Mouse (Mus musculus): ENCODE data around the gene AU040320.

AU040320 gene

DNA sequence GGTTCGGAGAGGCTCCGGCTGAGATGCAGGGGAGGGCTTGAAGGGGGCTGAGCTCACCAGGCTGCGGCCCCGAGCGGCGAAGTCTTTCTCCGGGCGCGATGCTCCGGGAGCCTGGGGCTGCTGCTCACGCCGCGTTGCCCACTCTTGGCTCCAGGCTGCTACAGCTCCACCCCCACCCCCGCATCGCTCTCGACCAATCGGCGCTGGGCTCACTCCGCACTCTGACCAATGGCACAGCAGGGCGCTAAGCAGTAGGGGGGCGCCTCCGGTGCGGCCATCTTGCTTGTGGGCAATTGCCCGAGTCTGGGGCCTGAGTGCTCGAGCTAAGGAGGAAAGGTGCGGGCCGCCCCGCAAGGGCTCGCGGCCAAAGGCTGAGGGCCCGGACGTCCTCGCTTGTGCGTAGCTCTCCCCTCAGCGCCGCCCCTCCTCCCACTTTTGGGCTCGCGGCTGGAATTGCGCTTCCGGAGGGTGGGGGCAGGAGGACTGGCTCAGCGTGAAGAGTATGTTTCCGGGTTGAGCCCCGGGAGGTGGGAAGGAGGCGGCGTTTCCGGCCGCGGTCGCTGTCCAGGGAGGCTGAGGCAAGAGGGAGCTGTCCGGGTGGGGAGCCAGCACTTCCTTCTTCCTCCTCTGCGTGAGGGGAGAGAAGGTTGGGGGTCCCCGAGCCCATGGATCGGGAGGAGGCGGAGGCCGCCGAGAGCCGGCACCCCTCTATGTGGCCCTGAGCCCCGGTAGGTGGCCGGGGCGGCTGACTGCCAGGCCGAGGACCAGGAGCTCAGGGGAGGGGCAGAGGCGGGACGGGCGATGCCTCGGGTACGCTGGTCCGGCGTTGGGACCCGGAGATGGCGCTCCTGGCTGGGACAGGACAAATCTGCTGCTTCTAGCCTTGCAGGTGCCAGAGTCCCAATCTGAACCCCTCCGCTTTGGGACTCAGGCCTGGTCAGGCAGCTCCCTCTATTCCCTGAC, at the start of gene AU040320, which contains the start of gene Ncdn:
Gene AU040320 (plus strand): TSS at position 277 of the 963 bp plus-strand sequence.
Gene Ncdn (minus strand): TSS at position 171 of the 963 bp plus-strand sequence.
- peak; percentile 91 for DNase-seq (ENCODE audit: low read depth, low spot score)

DNA sequence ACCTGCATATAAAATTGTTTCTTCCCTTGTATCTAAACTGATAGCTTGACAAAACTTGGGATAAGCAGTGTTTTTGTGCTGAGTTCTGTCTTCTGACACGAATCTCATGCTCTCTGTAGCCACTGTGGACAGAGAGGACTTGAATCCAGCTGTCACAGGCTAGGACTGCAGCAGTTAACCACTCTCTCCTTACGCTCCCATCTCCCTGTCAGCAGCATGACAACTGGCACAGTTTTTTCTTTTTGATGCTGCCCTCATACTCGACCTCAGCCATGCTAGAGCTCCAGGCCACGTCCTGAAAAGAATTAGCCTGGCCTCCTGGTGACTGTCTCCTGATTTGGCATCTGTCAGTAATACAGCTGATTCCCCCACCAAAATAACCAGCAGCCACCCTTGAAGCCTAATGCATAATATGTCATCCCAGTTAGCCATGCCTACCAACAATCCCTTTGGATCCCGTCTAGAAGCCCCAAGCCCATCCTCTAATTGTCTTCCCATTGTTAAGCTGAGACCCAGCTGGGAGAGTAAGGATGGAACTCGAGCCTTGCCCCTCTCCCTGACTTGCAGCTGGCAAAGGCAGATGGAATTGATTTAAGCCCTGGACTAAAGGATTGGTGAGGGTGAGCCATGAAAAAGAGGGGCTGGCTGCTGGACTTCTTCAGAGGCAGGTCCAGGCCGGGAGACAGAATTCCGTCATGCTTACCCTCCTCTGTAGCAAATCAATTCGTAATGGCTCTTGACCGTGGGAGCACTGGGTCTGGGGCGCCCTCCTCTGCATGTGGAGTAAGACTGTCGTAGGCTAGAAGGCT, 46.5 kb upstream of the AU040320 start:
- DNase-seq (ENCODE audit: low read depth, low spot score), result no peak

DNA sequence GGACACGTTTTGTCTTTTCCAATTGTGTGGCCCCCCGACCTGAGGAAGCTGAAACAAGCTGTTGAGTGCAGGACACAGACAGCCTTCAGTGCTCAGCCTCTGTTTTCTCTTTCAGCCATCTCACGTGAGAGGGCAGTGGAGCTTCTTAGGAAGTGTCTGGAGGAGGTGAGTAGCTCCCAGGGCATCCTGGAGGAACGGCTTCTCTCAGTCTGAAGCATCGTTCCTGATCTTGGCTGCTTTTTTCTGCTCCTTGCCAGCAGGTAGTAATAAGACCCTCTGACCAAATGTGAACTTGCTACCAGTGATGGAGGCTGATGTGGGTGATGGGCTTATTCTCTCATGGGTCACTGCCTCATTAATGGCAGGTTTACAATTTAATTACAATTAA, 45.9 kb upstream of the AU040320 start:
- no peak for DNase-seq (ENCODE audit: low read depth, low spot score)

DNA sequence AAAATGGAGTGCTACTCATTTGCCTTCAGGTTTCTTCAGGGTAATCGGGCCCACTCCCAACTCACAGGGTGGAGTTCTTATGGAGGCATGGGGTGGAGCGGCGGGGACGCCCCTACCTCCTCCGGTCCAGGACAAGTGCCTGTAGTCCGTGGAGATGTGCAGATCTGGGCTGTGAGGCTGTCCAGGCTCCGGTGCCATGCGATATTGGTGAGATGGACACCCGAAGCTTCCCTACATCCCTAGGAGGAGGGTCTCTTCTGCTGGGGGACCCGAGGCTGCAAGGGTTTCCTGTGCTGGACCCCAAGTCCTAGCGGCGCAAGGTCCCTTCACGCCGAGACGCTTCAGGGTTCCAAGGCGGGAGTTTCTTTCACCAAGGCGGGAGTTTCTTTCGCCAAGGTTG, 21.2 kb upstream of the AU040320 start:
- no peak for DNase-seq (ENCODE audit: low read depth, low spot score)

DNA sequence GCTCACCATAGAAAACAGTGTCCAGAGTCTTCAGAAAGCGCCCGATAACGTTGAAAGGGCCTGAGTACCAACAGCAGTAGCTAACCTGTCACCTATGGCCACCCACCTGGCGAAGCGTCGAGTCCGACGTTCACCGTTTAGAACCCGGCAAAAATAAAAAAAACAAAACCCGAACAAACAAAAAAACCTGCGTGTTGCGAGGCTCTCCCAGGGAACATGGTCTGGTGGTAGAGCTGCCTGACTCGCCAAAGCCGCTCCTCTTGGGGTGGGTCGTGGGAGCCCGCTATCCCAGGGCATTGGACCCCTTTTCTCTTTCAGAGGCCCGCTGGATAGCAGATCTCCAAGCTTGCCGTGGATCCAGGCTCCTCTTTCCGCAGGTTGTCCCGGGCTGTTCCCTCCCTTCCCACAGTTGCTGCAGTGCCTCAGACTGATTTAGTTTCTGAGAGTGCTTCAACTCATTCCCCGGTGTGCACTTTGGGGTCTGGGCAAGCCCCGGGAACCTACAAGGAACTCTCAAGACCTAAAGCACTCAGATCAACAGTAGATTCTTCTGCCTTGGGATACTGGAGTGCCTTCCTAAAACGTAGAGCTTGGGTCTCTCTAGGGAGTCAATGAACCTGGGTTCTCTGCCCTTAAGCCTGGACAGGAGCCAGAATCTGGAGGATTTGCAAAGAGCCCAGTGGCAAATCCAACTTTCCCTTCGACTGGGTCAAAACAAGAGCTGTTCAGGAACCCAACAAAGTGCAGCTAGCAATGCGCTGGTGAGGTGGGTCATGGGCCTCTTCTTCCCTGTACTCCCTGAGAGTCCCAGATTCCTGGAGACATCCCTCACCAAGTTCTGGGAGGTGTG, 20.6 kb upstream of the AU040320 start:
- no peak for DNase-seq (ENCODE audit: low read depth, low spot score)

DNA sequence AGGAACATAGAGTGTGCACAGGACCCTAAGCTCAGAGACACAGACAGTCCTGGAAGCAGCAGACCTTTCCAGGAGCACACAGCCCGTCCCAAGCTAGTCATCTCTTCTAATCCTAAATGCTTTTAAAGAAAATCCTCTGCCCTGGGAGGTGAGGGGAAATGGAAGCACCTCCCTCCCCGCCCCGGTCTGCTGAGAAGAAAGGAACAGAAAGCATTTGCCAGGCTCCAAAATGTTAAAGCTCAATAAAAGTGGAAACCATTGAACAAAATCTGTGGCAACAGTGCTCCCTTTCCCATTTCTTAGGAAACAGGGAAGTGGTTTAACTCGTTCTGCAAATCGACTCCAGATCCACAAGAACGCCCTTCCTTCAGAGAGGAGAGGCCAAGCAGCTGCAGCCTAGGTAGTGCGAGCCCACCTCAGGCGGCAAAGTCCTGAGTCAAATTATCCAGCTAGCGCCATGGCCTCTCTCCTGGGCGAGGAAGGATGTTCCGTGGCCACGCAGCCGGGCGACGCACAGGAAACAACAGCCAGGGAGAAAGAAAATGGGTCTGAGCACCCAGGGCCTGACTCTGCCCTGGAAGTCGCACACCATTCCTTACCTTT, 19.2 kb upstream of the AU040320 start:
- no peak for DNase-seq (ENCODE audit: low read depth, low spot score)

DNA sequence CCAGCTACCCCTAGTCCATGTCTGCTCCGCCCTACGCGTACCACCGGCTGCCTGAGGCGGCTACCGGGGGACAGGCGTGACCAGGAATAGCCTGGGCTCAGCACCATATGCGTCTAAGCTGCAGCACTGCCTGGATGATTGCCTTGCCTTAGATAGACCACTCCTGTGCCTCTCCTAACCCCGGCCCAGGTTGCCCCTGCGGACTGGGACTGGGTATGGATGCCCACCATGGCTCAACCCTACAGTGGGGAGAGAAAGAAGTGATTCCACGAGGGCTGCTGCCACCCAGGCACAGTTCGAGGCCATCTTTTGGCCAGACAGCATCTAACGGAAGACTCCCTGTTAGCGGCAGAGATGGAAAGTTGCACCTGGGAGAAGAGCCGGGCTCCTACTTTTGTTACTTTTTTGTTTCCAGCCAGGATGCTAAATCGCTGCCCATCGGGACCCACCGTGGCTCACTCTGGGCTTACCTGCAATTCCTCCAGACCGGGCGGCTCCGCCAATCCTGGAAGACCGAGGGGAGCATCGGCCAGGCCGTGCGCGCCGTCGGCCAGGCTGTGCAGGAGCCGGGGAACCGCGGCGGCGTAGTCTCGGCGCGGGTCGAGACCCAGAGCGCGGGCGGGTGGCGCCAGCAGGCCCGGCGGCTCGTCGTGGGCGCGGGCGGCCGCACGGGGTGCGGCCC, 18.5 kb upstream of the AU040320 start:
- DNase-seq (ENCODE audit: low read depth, low spot score), result no peak

DNA sequence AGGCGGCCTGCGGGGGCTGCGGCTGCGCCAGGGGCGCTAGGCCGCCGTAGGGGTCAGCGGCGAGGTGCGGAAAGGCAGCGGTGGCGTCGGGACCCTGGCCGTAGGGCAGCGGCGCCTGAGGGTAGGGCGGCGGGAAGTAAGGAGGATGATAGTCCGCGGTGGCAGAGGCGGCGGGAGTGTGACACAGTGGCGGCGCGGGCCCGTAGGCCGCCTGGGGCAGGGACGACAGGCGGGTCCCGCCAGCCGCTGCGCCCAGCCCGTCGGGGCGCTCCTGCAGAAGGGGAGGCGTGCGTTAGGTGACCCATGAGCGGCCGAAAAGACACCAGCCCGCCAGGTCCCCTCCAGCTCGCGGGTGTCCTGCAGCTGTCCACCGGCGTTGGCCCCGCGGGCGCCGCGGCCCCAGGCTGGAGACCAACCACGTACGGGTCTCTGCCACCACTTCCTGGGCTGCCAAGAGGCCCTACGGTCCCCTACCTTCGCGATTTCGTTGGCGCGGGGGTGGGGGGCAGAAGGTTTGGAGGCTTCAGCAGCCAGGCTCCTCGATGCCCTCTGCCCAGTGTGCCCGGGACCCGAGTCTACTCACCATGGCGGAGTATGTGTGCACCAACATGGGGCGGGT, 17.9 kb upstream of the AU040320 start:
- no peak for DNase-seq (ENCODE audit: low read depth, low spot score)

DNA sequence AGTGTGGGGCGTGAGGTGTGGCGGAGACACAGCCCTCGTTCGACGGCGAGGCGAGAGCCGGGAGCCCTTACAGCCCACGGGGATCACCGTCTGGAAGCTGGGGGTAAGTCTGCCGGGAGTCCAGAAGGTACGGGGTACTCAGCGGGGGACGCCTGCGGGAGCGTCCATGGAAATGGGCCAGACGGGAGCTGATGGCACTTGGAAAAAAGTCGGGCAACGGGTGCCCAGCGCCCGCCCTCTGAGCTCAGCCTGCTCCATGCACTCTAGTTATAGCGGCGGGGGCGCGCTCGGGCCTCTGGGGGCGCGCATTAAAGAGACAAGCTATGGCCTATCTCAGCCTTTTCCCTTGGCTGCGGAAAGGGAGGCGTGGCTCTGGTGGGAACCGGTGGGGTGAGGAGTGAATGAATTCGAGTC, 17.3 kb upstream of the AU040320 start, which contains the start of gene Tfap2e:
Gene Tfap2e (minus strand): TSS at position 240 of the 414 bp plus-strand sequence.
- peak; percentile 35 for DNase-seq (ENCODE audit: low read depth, low spot score)

DNA sequence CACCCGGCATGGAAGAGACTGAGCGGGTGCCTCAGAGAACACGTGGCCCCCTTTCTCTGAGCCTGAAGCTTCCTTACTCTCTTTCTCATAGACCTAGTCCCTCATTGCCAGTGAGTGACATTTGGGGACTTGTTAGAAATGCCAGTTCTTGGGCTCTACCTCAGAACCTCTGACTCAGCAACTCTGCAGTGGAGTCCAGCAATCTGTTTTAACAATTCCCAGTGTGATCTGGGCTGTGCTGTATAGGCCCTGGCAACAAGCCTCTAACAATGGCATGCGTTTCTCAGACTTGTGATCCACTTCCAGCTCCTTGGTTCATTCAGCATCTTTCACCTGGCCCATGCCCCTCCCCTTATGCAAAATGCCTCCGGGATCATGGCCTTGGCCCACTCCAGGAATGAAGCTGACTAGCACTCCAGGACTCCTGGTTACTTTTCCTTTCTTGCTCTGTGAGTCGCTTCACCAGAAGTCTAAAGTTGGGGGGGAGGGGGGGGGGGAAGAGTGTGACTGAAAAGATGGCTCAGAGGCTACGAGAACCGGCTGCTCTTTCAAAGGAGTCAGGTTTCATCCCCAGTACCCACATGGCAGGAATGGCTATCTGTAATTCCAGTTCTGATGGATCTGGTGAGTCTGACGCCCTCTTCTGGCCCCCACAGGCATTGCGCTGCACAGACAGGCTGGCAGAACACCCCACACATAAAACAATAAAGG, 13.2 kb upstream of the AU040320 start:
- no peak for DNase-seq (ENCODE audit: low read depth, low spot score)

DNA sequence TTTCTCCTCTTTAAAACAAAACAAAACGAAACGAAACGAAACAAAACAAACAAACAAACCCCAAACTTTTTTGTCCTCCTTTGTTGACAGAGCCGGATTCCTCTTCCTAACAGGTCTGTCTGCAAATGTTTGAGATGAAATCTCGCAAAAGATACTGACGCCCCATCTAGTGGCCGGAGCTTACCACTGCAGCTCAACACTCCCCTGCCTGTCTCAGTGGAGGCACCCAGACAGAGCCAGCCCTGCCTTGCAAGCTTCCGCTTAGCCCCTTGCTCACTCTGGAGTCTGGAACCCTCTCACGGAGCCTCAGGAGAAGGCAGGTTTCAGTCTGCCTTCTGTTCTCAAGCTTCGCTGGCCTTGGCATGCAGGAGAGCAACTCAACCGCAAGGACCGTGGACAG, 11.9 kb upstream of the AU040320 start:
- peak; percentile 76 for DNase-seq (ENCODE audit: low read depth, low spot score)

DNA sequence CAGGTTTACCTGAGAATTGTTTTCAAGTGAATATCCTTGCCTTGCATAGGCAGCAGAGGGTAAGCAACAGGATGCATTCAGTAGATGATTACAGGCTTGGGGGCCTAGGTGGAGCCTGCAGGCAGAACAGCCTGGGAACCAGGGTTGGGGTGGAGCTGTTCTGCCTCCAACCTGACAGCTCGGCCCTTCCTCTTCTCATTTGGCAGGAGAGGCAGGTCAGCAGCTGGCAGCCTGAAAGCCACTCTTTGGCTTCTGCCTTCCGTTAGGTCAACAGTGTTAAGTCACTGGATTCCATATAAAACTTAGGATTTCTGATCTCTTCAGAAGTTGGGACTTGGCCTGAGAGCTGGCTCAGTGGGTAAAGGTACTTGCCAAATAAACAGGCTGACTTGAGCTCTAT, 10.4 kb upstream of the AU040320 start:
- DNase-seq (ENCODE audit: low read depth, low spot score), result no peak

DNA sequence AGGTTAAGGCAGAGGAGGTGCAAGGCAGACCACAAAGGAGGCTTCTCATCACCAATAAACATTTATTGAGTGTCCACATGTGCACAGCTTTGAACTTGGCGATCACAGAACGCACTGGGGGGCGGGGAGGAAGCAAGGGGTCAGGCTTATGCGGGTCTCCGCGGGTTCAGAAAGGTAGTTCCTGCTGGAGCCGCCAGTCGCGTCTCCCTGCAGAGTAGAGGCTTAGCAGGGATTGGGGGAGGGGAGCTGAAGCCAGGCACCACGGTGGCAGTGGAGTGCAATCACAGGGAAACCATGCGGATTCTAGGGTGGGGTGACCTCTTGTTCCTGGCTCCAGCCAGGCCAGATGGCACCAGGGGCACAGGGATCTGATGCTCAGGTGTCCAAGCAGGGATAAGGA, 9.6 kb upstream of the AU040320 start:
- no peak for DNase-seq (ENCODE audit: low read depth, low spot score)

DNA sequence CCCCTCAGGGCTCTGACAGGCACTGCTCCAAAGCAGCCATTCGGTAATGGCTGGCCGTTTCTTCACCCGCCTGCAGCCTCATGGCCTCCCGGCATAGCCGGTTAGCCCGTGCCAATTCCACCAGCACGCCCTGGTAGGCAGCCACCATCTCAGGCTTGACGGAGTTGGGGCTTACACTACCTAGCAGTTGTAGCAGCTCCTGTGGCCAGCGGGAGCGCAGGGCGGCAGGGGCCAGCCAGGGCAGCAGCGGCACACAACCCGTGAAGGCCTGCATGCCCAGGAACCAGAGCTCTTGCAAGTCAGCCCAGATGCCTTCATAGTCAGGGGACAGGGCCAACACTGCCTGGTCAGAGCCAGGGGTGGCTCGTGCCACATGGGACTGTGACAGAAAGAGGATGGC, 8.5 kb upstream of the AU040320 start:
- DNase-seq (ENCODE audit: low read depth, low spot score), result no peak

DNA sequence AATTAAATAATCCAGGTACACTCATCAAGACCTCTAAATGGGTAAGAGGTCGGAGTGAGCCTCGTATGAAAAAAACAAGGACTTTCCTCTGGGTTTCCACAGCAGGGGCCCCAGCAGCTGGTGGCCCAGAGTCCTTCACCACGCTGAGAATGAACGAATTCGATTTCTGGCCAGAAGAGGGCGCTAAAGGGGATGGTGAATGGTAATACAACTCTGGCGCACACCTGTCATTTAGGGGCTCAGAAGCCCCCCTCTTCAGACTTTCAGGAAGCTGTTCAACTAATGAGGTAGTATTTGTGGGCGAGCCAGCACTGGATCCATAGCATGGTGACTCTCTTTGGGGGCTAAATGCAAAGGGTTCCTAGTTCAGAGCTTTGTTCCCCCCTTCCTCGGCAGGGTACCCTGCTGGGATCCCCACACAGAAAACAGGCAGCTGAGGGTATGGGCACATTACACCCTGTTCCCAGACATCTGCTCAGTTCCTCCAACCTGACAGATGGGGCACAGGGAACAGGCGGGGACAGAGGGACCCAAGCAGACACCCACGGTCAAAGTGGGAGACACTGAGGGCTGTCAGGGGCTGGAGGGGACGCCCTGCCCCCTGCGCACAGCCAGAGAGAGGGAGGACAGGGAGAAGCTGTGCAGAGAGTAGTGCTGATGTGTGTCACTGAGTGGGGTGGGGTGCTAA, 7.7 kb upstream of the AU040320 start:
- peak; percentile 44 for DNase-seq (ENCODE audit: low read depth, low spot score)

DNA sequence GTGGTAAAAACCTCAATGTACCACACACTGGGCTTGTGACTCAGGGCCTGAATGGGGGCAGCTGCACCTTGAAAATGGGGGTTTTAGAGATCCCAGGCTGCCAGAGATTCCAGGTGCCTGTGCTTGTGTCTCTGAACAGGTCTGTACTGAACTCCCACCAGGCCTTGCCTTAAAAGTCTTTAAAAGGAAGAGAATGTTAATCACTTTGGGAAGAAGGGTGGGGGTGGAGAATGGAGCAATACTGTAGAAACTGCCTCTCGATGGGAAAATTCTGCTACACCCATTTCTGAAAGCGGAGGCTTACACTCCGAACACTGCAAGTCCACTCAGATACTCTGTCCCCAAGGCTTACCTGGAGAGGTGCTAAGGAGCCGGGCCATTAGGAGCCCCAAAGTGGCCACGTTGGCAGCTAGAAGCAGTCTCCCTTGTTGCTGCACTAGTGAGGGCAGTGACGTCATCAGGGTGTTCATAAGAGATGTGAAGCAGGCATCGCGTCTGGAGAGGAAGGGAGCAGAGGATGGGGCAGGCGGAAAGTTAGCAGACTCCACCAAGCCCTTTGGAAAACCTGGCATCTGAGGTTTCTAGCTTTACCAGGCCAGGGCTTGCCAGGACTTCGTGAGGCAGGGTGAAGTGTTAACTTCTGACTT, 7.0 kb upstream of the AU040320 start:
- no peak for DNase-seq (ENCODE audit: low read depth, low spot score)

DNA sequence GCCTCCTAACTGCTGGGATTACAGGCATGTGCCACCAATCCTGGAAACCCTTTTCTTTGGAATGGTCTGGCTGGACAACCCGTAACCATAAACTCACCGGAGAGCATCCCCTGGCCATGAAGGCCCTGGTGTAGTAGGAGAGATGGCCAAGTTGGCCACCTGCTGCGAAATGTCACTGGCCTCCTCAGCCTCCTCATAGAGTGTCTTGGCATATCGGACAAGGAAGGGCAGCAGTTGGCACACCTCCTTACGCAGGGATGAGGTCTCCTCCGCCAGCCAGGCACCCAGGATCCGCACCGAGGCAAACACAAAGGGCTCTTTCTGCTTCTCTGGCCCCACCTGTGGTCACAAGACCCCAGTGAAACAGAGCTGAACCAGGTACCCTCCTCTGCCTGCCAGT, 5.0 kb upstream of the AU040320 start:
- DNase-seq (ENCODE audit: low read depth, low spot score), result no peak

DNA sequence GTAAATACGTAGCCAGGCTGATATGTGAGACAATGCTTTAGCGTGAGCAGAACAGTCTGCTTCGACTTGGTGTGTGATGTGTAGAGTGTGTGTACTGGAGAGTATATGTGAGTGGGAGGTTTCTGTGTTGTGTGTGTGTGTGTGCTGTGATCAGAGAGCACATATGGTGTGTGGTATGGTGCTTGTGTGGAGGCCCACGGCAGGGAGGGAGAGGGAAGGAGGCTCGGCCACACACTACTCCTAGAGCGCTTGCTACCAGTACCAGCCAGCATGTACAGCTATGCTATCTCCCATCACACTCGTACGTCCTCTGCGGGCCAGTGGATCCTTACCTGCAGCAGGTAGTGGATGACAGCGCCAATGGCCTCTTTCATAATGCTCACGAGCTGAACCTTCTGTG, 3.8 kb upstream of the AU040320 start:
- no peak for DNase-seq (ENCODE audit: low read depth, low spot score)

All from retina, postnatal 7 days (tissue).